Mouse (Mus musculus): ENCODE results near the gene Mettl7a3.
"Not testable (repeated sequence)": the region's sequence is repeated elsewhere in the genome, so short reads cannot be mapped to it uniquely, and the experiment has no call there.

- not testable (repeated sequence) for TF ChIP-seq CTCF (IDR thresholded peaks at IDR 0.05; ENCODE audit: control insufficient read depth, insufficient read depth, insufficient replicate concordance, low read depth, low read length); POLR2A (IDR thresholded peaks at IDR 0.05; ENCODE audit: control insufficient read depth, low read depth, low read length)
These were observed 5.4 kb upstream of the Mettl7a3 start for GRCm38 (mm10) chr15:100329336-100329735.
